Mouse (Mus musculus): Measurements from ENCODE around the gene Iqcc. TPM values are rescaled to one million over a fixed set of nuclear protein-coding genes. Genes with fewer than 3 reads are reported as not detected.

Iqcc gene
- polyA plus RNA-seq (2015; fragmentation: Illumina TruSeq; extraction: RNeasy Lipid Tissue Mini Kit (QIAGEN cat#74804); ENCODE audit: low read depth, low replicate concordance): 33.5 TPM

DNA sequence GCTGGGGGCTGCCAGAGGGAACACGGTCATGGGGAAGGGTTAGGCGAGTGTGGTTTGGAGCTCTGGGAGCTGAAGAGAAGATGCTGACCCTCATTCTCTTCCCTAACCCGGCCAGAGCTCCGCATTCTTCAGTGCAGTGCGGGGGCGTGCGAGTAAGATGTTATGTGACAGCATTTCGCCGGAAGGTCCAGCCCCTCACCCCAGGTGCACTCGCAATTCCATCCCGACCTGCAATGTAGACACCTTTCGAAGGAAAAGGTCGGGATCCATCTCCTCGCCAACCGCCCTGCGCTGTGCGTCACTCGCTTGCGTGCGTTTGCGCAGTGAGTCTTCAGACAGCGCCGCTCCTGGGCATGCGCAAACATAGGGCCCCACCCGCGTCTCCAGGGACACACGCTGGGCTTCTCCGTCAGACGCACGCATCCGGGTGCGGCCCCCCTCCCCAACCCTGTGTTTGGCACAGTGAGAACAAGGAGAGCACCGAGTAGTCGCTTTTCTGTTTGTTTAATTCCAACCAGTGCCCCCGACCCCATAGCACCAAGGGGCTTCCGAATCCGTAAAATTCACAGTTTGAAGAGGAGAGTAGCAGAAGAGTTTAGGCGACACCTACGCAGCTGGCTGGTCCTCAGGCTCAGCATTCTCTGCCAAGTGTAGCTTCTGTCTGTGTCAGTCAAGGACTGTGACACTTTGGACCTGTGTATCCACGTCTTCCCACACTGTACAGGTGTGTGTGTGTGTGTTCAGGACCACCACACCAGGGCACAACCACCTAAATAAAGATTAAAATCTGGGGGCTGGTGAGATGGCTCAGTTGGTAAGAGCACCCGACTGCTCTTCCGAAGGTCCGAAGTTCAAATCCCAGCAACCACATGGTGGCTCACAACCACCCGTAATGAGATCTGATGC, at the start of gene Iqcc:
TSS of gene Iqcc (minus strand) at position 314 of the 906 bp plus-strand sequence.

DNA sequence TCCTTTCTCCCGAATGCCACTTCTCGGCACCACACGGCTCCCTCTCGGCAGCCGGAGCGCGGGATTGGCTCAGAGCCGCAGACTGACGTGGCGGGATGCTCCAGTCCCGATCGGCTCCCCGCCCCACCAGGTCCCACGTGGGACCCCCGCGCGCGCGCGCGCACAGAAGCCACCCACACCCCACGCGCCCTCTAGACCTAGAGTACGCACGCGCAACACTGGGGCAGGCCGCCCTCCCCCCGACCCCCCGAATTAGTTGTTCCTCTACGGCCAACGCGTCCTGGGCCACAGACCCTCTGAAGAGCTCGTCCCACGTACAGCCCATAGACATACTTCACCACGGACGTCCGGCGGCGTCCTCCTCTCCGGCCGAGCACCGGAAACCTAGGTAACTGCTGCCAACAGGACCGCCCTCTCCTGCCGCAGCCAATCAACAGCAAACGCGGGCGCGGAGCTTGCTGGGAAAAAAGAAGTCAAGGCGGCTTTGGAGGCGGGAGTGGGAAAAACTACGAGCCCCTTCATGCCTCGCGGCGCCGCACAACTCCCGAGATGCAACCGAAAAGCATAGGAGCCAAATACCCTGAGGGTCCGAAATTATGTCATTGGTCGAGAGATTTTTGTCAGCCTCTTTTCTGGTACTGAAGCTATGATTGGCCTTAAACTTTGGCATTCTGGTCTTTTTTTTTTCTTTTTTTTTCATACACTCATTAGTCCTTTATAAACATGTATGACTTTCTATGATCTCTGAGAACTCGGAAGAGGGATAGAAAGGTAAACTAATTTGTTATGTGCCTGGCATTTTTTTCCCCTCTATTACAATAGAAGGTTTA, 22.0 kb upstream of the Iqcc start, which contains the start of gene Txlna:
TSS of gene Txlna (minus strand) at position 428 of the 830 bp plus-strand sequence.

GRCm38 (mm10) chr4:129623681-129624091, 4.8 kb upstream of the Iqcc start, which contains the start of gene Ccdc28b:
TSS of gene Ccdc28b (minus strand) at chr4:129623947.

DNA sequence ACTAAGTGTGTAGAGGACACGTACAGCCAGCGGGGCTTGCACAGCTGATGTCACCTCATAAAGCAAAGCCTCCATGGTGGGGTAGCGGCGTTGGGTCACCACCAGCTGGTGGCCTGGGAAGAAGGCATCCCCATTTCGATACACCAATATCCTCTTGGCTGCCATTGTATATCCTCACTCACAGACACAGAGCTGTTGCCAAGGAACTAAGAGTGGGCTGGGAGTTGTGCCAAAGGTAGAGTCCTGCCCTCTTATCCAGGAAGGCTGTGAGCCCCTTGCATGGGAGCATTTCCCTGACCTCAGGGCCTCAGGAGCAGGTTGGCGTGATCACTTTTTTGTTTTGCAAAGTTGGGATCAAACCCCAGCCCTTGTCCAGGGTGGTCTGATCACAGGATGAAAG, 4.8 kb downstream of the Iqcc start, which contains the start of gene Dcdc2b:
TSS of gene Dcdc2b (minus strand) at position 165 of the 400 bp plus-strand sequence.

GRCm38 (mm10) chr4:129600233-129601158, 18.4 kb downstream of the Iqcc start, which contains the start of the genes Eif3i and Tmem234:
TSS of gene Eif3i (minus strand) at chr4:129600648.
TSS of gene Tmem234 (plus strand) at chr4:129600668.

DNA sequence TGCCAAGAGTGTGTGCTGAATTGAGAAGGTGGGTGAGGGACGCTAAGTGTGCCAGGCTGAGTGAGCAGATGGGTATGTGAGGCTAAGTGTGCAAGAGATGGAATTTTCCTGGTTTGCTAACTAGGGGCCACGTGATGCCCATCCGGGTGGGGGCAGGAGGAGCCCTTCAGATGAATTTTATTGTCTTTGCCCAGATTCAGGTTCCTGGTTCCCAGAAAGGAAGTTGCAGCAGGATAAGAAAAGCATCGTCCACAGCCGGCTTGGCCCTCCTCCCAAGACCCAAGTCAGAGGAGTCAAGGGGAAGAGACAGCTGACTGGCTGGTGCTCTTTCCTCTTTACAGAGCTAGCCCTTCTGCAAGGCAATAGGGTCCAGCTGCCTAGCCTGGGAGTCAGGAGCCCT, 40.4 kb downstream of the Iqcc start, which contains the start of gene Fam167b:
TSS of gene Fam167b (minus strand) at position 84 of the 400 bp plus-strand sequence.

GRCm38 (mm10) chr4:129573430-129573829, 45.5 kb downstream of the Iqcc start, which contains the start of gene Lck:
TSS of gene Lck (minus strand) at chr4:129573641.

Other genes starting within 250 kb of the Iqcc start
- gene Zbtb8a, start 241.0 kb downstream of the Iqcc start, polyA plus RNA-seq (2015; fragmentation: Illumina TruSeq; extraction: RNeasy Lipid Tissue Mini Kit (QIAGEN cat#74804); ENCODE audit: low read depth, low replicate concordance): 6.8 TPM
- gene Zbtb8b, start 178.2 kb downstream of the Iqcc start, polyA plus RNA-seq (2015; fragmentation: Illumina TruSeq; extraction: RNeasy Lipid Tissue Mini Kit (QIAGEN cat#74804); ENCODE audit: low read depth, low replicate concordance): 3.6 TPM
- 50.2 TPM for gene Bsdc1, start 157.5 kb downstream of the Iqcc start, polyA plus RNA-seq (2015; fragmentation: Illumina TruSeq; extraction: RNeasy Lipid Tissue Mini Kit (QIAGEN cat#74804); ENCODE audit: low read depth, low replicate concordance)
- gene Tssk3, start 128.1 kb downstream of the Iqcc start, polyA plus RNA-seq (2015; fragmentation: Illumina TruSeq; extraction: RNeasy Lipid Tissue Mini Kit (QIAGEN cat#74804); ENCODE audit: low read depth, low replicate concordance): not detected
- not detected for gene Fam229a, start 127.9 kb downstream of the Iqcc start, polyA plus RNA-seq (2015; fragmentation: Illumina TruSeq; extraction: RNeasy Lipid Tissue Mini Kit (QIAGEN cat#74804); ENCODE audit: low read depth, low replicate concordance)
- gene Marcksl1, start 105.5 kb downstream of the Iqcc start, polyA plus RNA-seq (2015; fragmentation: Illumina TruSeq; extraction: RNeasy Lipid Tissue Mini Kit (QIAGEN cat#74804); ENCODE audit: low read depth, low replicate concordance): 72.9 TPM
- gene Hdac1, start 76.4 kb downstream of the Iqcc start, polyA plus RNA-seq (2015; fragmentation: Illumina TruSeq; extraction: RNeasy Lipid Tissue Mini Kit (QIAGEN cat#74804); ENCODE audit: low read depth, low replicate concordance): 38.9 TPM
- 2.3 TPM for gene Lck, start 45.5 kb downstream of the Iqcc start, polyA plus RNA-seq (2015; fragmentation: Illumina TruSeq; extraction: RNeasy Lipid Tissue Mini Kit (QIAGEN cat#74804); ENCODE audit: low read depth, low replicate concordance)
- 1.2 TPM for gene Fam167b, start 40.5 kb downstream of the Iqcc start, polyA plus RNA-seq (2015; fragmentation: Illumina TruSeq; extraction: RNeasy Lipid Tissue Mini Kit (QIAGEN cat#74804); ENCODE audit: low read depth, low replicate concordance)
- gene Eif3i, start 18.5 kb downstream of the Iqcc start, polyA plus RNA-seq (2015; fragmentation: Illumina TruSeq; extraction: RNeasy Lipid Tissue Mini Kit (QIAGEN cat#74804); ENCODE audit: low read depth, low replicate concordance): 229 TPM
- 151 TPM for gene Tmem234, start 18.4 kb downstream of the Iqcc start, polyA plus RNA-seq (2015; fragmentation: Illumina TruSeq; extraction: RNeasy Lipid Tissue Mini Kit (QIAGEN cat#74804); ENCODE audit: low read depth, low replicate concordance)
- gene Dcdc2b, start 4.8 kb downstream of the Iqcc start, polyA plus RNA-seq (2015; fragmentation: Illumina TruSeq; extraction: RNeasy Lipid Tissue Mini Kit (QIAGEN cat#74804); ENCODE audit: low read depth, low replicate concordance): 5.6 TPM
- 55.4 TPM for gene Ccdc28b, start 4.8 kb upstream of the Iqcc start, polyA plus RNA-seq (2015; fragmentation: Illumina TruSeq; extraction: RNeasy Lipid Tissue Mini Kit (QIAGEN cat#74804); ENCODE audit: low read depth, low replicate concordance)
- gene Txlna, start 22.0 kb upstream of the Iqcc start, polyA plus RNA-seq (2015; fragmentation: Illumina TruSeq; extraction: RNeasy Lipid Tissue Mini Kit (QIAGEN cat#74804); ENCODE audit: low read depth, low replicate concordance): 33.5 TPM
- 45.4 TPM for gene Kpna6, start 53.7 kb upstream of the Iqcc start, polyA plus RNA-seq (2015; fragmentation: Illumina TruSeq; extraction: RNeasy Lipid Tissue Mini Kit (QIAGEN cat#74804); ENCODE audit: low read depth, low replicate concordance)
- 7.9 TPM for gene Tmem39b, start 77.7 kb upstream of the Iqcc start, polyA plus RNA-seq (2015; fragmentation: Illumina TruSeq; extraction: RNeasy Lipid Tissue Mini Kit (QIAGEN cat#74804); ENCODE audit: low read depth, low replicate concordance)
- 91.9 TPM for gene Khdrbs1, start 123.2 kb upstream of the Iqcc start, polyA plus RNA-seq (2015; fragmentation: Illumina TruSeq; extraction: RNeasy Lipid Tissue Mini Kit (QIAGEN cat#74804); ENCODE audit: low read depth, low replicate concordance)
- gene Ptp4a2, start 192.1 kb upstream of the Iqcc start, polyA plus RNA-seq (2015; fragmentation: Illumina TruSeq; extraction: RNeasy Lipid Tissue Mini Kit (QIAGEN cat#74804); ENCODE audit: low read depth, low replicate concordance): 159 TPM

Measured in brain, adult 10 weeks (tissue).